Mouse (Mus musculus): ENCODE data around the gene Phf21a.
"Not testable (repeated sequence)": the region's sequence is repeated elsewhere in the genome, so short reads cannot be mapped to it uniquely, and the experiment has no call there.

DNA sequence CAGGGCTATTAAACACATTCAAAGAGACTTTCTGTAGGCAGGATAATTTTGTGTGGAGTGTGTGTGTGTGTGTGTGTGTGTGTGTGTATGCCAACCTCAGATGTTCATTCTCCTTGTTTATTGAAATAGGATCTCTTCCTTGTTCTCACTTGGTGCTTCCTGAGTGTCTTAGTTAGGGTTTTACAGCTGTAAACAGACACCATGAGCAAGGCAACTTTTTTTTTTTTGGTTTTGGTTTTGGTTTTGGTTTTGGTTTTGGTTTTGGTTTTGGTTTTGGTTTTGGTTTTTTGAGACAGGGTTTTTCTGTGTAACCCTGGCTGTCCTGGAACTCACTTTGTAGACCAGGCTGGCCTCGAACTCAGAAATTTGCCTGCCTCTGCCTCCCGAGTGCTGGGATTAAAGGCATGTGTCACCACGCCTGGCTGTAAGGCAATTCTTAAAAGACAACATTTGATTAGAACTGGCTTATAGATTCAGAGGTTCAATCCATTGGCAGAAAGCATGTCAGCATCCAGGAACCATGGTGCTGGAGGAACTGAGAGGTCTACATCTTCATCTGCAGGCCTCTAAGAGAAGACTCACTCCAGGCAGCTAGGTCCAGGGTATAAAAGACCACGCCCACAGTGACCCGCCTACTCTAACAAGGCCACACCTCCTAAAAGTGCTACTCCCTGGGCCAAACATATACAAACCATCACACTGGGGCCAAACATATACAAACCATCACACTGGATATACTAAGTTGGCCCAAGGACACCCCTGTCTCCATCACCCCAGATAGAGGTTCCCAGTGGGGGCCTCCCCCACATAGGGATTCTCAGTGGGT lies 55.2 kb downstream of the Phf21a start:
- not testable (repeated sequence) for TF ChIP-seq CTCF (IDR thresholded peaks at IDR 0.05; ENCODE audit: borderline replicate concordance, extremely low read depth, insufficient read depth, insufficient read length); POLR2A (IDR thresholded peaks at IDR 0.05; ENCODE audit: borderline replicate concordance, extremely low read depth, insufficient read depth, insufficient read length, poor library complexity, severe bottlenecking)
